Mouse (Mus musculus) Patski (cell line): ENCODE measurements around the gene Igfbp2. TPM values are rescaled to one million over a fixed set of nuclear protein-coding genes. Genes with fewer than 3 reads are reported as not detected.

Experiments
- ATAC-seq: fragments of 100-300 bp; one replicate; pipeline ENCODE4 v1.8.0; 2021
- CTCF ChIA-PET: fragments of 350-600 bp; sonication (Branson Sonifier 250); formaldehyde crosslinking; loops from one replicate; lab custom pipeline; 2022; ENCODE audit warnings: inconsistent platforms; lab: Charles Lee
- POLR2A ChIA-PET: fragments of 350-600 bp; sonication (Branson Sonifier 250); formaldehyde crosslinking; loops from one replicate; lab custom pipeline; 2022; ENCODE audit warnings: antibody characterized with exemption, inconsistent platforms; lab: Charles Lee
- DNase-seq: peaks from one replicate; pipeline ENCODE4 v3.0.0-alpha.2; 2011; ENCODE audit warnings: low read depth, low spot score
- H3K27me3 ChIP-seq: fragments of 371-371 bp; one replicate; pipeline ENCODE4 v1.5.1; 2021
- CTCF ChIP-seq: fragments of 100-300 bp; IDR thresholded peaks from one replicate; pipeline ENCODE4 v1.5.1; 2021
- in situ Hi-C: fragments of 300-500 bp; cut with MboI; formaldehyde crosslinking; loops from 3 replicates; pipeline ENCODE4 v1.11.1; 2018; ENCODE audit warnings: low pct_unique_long_range_greater_than_20kb, mixed read lengths
- polyA plus RNA-seq: library from polyadenylated mRNA; unstranded; gene quantifications from one replicate; pipeline ENCODE4 v1.2.3, GENCODE M21; 2021

Igfbp2 gene
- polyA plus RNA-seq, 1 experiment from 2014 or later, result 1,427 TPM

DNA sequence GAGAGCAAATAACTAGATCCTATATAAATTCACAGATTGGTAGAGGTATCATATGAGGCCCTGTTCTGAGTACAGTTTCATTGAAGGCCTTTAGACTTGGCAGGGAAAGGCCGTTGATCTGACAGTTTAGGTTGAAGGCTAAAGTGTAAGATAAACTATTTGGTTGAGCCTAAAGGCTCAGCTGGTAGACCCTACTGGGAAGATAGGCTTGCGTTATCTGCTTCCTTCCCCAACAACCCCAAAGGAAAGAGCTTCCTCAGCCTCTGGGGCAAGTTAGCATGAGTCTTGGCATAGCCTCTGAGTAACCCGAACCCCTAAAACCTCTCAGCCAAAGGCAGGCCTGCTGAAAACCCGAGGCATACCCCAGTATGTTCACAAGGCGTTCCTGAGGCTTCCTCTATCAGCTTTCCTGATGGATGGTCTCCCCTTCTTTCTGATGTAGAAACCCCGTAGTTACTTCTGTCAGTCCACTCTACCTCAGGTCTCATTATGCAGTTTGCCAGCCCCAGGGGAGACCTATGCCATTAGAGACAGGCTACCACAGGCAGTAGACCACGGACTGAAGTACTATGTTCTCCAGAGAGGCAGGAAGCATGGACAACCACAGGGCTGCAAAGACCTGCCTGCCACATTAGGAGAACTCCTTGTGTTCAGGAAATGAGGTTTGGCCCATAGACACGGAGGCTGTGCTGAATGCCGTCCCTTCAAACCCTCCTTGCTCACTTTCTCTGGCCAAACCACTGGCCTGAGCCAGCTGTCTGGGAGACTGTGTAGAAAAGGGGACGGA, 44.3 kb downstream of the Igfbp2 start:
- in situ Hi-C loops, result no loop called here
- DNase-seq (no peak), ATAC-seq (no peak)
- peaks cover 3% of the 10 kb centered on the region for H3K27me3 ChIP-seq
- ChIA-PET CTCF (interaction anchor here (1.0 to 1.1 kb wide), 2 partner anchors 957 to 963 kb away, joined by 3 read pairs; no protein-coding TSS in a partner anchor), POLR2A (interaction anchor here (0.6 kb wide), 1 partner anchor 744 kb away, joined by 3 read pairs; no protein-coding TSS in a partner anchor)
- TF ChIP-seq CTCF, result no peak

DNA sequence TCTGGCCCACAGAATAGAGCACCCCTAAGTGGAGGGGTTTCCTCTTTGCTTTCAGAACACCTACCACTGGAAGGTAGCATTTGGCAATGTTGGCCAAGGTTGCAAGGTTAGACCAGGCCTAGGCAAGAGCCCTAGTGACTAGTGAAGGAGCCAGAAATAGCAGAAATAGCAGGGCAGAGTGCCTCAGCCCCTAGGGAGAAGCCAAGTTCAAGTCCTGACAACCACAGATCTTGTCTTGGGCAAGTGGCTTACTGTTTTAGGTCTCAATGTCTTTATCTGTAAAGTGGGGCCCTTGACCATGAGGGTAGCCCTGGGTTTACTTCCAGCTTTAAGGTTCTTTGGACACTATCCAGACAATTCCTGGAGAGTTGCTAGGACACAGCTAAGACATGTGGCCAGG, 45.0 kb downstream of the Igfbp2 start:
- DNase-seq (no peak), ATAC-seq (no peak)
- ChIA-PET CTCF (interaction anchor here (1.0 kb wide), 1 partner anchor 10 kb away, joined by 3 read pairs; no protein-coding TSS in a partner anchor), POLR2A (no interaction called here)
- H3K27me3 ChIP-seq, result peaks cover 10% of the 10 kb centered on the region
- TF ChIP-seq CTCF, result no peak
- in situ Hi-C loops, result no loop called here

DNA sequence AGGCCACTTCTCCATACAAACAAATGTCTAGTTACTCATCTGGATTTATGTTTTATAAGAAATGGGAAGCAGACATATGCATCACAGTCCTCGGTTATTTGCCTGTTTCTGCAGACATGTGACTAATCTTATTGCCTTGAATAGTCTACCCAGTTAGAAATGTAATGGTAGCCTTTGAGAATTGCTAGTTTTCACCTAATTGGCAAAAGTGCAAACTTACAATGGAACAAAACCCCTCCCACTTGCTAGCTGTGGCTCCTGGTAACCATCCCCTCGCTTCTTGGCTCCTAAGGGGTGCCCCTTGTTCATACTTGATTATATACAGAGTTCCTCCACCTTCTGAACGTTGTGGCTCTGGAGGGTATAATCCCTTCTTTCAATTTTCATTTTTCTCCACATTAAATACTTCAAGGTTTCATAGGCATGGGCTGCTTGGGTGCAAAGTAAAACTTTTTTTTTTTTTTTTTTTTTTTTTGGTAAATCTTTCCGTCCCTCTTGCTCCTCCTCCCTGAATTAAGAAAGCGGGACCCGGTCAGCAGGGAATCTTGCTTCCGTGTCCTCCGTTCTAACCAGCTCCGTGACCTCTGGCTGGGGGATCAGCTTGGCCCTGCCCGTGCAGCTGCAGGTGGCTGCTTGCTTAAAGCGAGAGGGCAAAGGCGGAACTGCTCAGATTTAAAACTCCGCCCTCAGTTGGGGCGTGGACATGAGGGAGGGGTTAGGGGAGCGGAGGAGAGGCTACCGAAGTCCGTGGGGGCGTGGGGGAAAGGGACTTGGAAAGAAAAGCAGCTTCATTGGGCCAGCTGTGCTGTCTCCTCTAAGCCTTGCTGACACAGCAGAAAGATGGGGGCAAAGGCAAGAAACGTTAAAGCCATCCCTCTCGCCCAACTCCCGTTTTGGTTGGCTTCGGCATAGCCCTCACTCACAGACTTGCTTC, 45.6 kb downstream of the Igfbp2 start:
- no peak for ATAC-seq
- in situ Hi-C loops, result loop anchor here (10.0 kb wide), 1 partner anchor 495 kb away; no protein-coding TSS in a partner anchor
- H3K27me3 ChIP-seq, result peaks cover 10% of the 10 kb centered on the region
- TF ChIP-seq CTCF, result no peak
- DNase-seq, result no peak
- POLR2A ChIA-PET, result no interaction called here
- CTCF ChIA-PET, result interaction anchor here (1.0 kb wide), 1 partner anchor 9 kb away, joined by 3 read pairs; no protein-coding TSS in a partner anchor

DNA sequence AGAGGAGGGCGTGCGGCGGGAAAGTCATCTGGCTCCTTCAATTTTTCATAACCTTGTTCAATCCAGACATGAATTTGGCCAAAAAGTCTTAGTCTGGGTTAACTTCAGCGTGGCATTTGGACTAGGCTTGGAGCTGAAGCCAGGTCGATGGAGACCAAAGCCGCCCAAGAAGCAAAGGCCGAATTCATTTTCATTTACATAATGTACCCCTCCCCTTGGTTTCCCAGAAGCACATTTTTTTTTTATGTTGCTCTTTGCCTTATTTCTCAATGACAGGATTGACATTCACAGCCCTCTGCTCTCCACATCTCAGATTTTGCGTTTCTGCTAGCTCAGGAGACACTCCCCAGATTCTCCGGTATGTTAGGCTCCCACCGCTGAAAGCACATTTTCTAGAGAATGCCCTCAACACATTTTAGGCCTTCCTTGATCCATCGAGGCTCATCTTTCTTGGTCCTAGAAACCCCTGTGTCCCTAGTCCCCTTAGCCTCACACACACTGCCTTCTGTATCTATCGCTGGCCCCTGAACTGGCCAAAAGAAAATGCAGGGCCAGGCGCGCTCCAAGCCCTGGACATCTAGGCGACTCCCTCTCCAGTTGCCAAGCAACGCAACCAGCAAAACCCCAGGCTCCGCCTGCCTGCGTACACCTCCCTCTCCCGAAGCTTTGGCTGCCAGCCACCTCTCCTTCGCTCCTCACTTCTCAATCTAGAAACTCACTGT, 46.5 kb downstream of the Igfbp2 start:
- in situ Hi-C loops, result loop anchor here (10.0 kb wide), 1 partner anchor 494 kb away; no protein-coding TSS in a partner anchor
- ChIA-PET POLR2A (interaction anchor here (0.6 kb wide), 1 partner anchor 39 kb away, joined by 5 read pairs; no protein-coding TSS in a partner anchor), CTCF (no interaction called here)
- ATAC-seq (no peak), DNase-seq (no peak)
- no peak for TF ChIP-seq CTCF
- peaks cover 10% of the 10 kb centered on the region for H3K27me3 ChIP-seq

DNA sequence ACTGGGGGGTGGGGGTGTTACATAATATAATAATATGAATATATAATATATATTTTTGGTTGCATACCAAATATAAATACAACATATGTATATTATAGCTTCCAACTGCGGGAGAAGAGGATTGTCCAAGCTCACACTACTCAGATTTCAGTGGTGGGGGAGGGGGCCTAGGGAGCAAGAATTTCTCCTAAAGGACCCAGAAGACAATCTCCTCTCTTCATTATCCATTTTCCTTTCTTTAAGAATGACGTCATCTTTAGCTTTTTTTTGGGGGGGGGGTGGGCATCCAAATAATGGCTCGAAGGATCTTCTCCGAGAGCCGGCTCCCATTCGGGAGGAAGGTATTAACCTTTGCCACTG, 47.0 kb downstream of the Igfbp2 start:
- ATAC-seq (no peak), DNase-seq (no peak)
- TF ChIP-seq CTCF, result no peak
- POLR2A ChIA-PET, result interaction anchor here (0.6 kb wide), 1 partner anchor 38 kb away, joined by 5 read pairs; no protein-coding TSS in a partner anchor
- CTCF ChIA-PET, result no interaction called here
- in situ Hi-C loops, result loop anchor here (10.0 kb wide), 1 partner anchor 493 kb away; no protein-coding TSS in a partner anchor
- H3K27me3 ChIP-seq, result peaks cover 10% of the 10 kb centered on the region

DNA sequence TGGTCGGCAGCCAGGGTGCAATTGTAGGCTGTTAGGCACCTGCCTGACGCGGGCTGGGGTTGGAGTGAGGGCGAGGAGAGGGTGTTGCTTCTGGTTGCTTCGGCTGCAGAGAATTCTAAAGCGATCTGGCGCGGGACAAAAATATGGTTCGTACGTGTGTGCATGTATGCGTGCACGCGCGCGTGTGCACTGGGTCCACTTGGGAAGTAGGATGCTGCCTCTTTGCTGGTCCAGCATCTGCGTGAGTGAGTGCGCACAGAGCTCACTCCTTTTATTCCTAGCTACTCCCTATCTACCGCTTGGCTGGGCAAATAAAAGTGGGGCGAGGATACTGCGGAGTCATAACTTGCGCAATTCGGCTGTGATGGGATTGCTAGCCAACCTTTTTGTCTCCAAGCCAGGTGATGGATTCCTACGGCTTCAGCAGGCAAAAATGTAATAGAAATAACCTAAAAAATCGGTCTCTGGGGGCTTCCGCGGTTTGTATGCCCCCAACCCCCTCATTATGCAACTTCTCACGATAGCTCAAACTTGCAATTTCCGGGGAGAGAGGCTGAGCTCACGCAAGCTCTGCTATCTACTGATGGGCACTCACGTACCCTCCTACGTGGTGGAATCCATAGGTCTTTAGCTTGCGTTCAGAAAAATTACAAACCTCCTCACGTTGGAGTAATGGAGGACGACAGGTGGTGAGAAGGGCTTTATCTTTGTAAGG, 47.6 kb downstream of the Igfbp2 start:
- in situ Hi-C loops, result loop anchor here (10.0 kb wide), 1 partner anchor 493 kb away; no protein-coding TSS in a partner anchor

DNA sequence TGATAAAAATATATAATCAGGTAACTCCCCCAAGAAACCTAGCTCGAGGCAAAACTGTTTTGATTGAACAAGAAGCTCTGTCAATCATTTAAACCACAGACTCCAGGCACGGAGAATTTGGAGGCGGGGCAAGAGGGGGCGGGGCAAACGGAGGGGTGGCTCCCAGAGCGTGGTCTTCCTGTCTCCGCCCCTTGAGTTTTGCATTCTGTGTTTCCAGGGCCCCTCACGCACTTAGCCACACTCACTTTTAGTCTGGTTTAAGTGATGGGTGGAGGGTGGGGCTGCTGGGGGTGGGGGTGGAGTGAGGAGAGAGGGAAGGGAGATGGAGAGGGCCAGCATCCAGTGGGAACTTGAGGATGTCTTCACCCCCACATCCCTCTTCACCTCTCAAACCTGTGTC, 48.2 kb downstream of the Igfbp2 start:
- POLR2A ChIA-PET, result interaction anchor here (0.6 to 0.7 kb wide), 2 partner anchors 273 to 955 kb away, joined by 3 to 4 read pairs; no protein-coding TSS in a partner anchor

More for the DNA sequence above, 47.6 kb downstream of the Igfbp2 start:
- DNase-seq, result no peak
- TF ChIP-seq CTCF, result no peak
- peaks cover 10% of the 10 kb centered on the region for H3K27me3 ChIP-seq
- ChIA-PET POLR2A (interaction anchor here (0.6 kb wide), 1 partner anchor 754 kb away, joined by 3 read pairs; no protein-coding TSS in a partner anchor), CTCF (no interaction called here)
- ATAC-seq, result no peak

DNA sequence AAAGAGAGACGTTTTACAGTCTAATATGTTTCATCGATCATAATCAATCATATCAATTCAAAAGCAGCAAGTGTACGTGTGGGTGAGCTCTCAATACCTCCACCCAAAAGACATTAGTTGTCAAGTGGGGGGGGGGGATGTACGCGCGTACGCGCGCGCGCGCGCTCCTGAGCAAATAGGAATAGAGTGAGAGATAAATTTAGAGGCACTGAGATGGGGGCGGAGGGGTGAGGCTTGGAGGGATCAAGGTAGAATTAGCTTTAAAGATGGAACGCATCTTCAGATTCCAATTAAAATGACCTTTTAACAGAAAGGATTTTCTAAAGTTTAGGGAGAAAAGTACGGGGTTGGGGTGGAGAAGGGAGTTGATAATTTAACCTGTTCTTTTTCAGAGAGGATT, 48.8 kb downstream of the Igfbp2 start:
- DNase-seq (no peak), ATAC-seq (no peak)
- ChIA-PET POLR2A (interaction anchor here (0.6 to 0.7 kb wide), 3 partner anchors 201 to 954 kb away, joined by 3 to 6 read pairs (median 4); no protein-coding TSS in a partner anchor), CTCF (interaction anchor here (2.5 kb wide), 1 partner anchor 953 kb away, joined by 9 read pairs; no protein-coding TSS in a partner anchor)
- in situ Hi-C loops, result loop anchor here (10.0 kb wide), 1 partner anchor 492 kb away; no protein-coding TSS in a partner anchor
- H3K27me3 ChIP-seq, result peaks cover 14% of the 10 kb centered on the region
- TF ChIP-seq CTCF, result no peak

More for the DNA sequence above, 48.2 kb downstream of the Igfbp2 start:
- no peak for ATAC-seq
- in situ Hi-C loops, result loop anchor here (10.0 kb wide), 1 partner anchor 492 kb away; no protein-coding TSS in a partner anchor
- no peak for DNase-seq
- CTCF ChIA-PET, result interaction anchor here (2.5 kb wide), 1 partner anchor 953 kb away, joined by 9 read pairs; no protein-coding TSS in a partner anchor
- no peak for TF ChIP-seq CTCF
- peaks cover 14% of the 10 kb centered on the region for H3K27me3 ChIP-seq
